ENCODE assay signal across 21 mouse cellular contexts in the genomic region with DNA sequence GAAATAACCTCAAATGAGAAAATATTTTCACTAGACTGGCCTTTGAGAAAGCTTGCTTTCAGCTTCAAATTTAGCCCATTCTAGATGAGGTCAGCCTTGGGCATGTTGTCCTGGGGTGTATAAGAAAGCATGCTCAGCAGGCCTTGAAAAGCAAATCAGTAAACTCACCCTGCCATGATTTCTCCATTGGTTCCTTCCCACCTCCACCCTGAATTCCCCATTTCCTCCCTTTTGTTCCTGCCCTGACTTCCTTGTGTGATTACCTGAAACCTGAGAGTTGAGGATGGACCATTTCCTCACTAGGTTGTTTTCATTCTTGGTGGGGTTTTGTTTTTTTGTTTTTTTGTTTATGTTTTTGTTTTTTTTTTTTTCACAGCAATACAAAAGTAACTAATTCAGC.
DNase-seq lines count a peak whose midpoint lies in the region; ATAC-seq and TF ChIP-seq lines count a peak whose summit lies in the region.
"Had no signal": no experiment of that assay in that cellular context is flagged by ENCODE, and none has a peak within 500 bp of the region (broad histone marks: within the 10 kb centered on the region; RNA-seq: fewer than 3 reads in every experiment).

No protein-coding gene starts in this region.

- no peak overlapping the region for H3K4me3 ChIP-seq in ES-E14 (ENCODE audit: insufficient read depth in 1 of 2, low read depth in 1 of 2, low read length in 2 of 2, poor library complexity in 1 of 2, severe bottlenecking in 1 of 2)
- H3K4me3 ChIP-seq in midbrain, embryonic 13.5 days (replicated peaks) = no peak overlapping the region
- H3K4me3 ChIP-seq: embryonic facial prominence, embryonic 10.5 days; embryonic facial prominence, embryonic 12.5 days; erythroblast, embryonic 14.5 days; forebrain, embryonic 10.5 days; forebrain, embryonic 12.5 days had no signal

- H3K9ac ChIP-seq in ES-E14 (ENCODE audit: insufficient read depth, low read depth, low read length, poor library complexity, severe bottlenecking) = no peak overlapping the region
- no peak overlapping the region for H3K9ac ChIP-seq in midbrain, embryonic 13.5 days (replicated peaks)
- H3K9ac ChIP-seq: embryonic facial prominence, embryonic 12.5 days; forebrain, embryonic 12.5 days had no signal

- no peaks in the 10 kb centered on the region for H3K9me3 ChIP-seq in ES-E14 (ENCODE audit: control insufficient read depth, insufficient read depth, low read depth, low read length)
- H3K9me3 ChIP-seq in midbrain, embryonic 13.5 days = no peaks in the 10 kb centered on the region
- H3K9me3 ChIP-seq: embryonic facial prominence, embryonic 10.5 days; embryonic facial prominence, embryonic 12.5 days; forebrain, embryonic 10.5 days; forebrain, embryonic 12.5 days had no signal

- H3K27ac ChIP-seq in ES-E14 (ENCODE audit: insufficient read depth, low read depth, low read length, poor library complexity, severe bottlenecking) = no peak overlapping the region
- no peak overlapping the region for H3K27ac ChIP-seq in midbrain, embryonic 13.5 days
- H3K27ac ChIP-seq: embryonic facial prominence, embryonic 10.5 days; embryonic facial prominence, embryonic 12.5 days; forebrain, embryonic 10.5 days; forebrain, embryonic 12.5 days had no signal

- no peaks in the 10 kb centered on the region for H3K27me3 ChIP-seq in midbrain, embryonic 13.5 days
- H3K27me3 ChIP-seq: embryonic facial prominence, embryonic 12.5 days; forebrain, embryonic 12.5 days had no signal

- peak; percentile 35 for DNase-seq in ES-E14 (ENCODE audit: low read depth, low spot score)
- peak; percentile 24 for DNase-seq in WW6 (ENCODE audit: low read depth, low spot score)
- DNase-seq: adrenal gland, adult 8-10 months; adrenal gland, postnatal 14 days; adrenal gland, postnatal 36 days; cerebellum, adult 11 months; cerebellum, adult 18-20 months; cerebellum, adult 8-10 months; cerebellum, adult 9-11 months; cerebellum, postnatal 25 days had no signal

- no peak for ATAC-seq in cerebellum, adult (ENCODE audit: insufficient number of reproducible peaks, low FRiP score, low TSS enrichment)
- ATAC-seq in midbrain, embryonic 13.5 days = no peak
- ATAC-seq in erythroblast, adult 5-6 weeks (replicated peaks; ENCODE audit: low FRiP score, poor library complexity, severe bottlenecking) = no peak
- ATAC-seq: activated CD4-positive, CD25-positive, alpha-beta regulatory T cell, adult 4 months; forebrain, embryonic 14.5 days; forebrain, embryonic 16.5 days had no signal

- in situ Hi-C loops in ES-E14 (cut with MboI; ENCODE audit: low sequenced_read_pairs in 2 of 2, unreplicated experiment in 2 of 2) = no loop called here

- no peak overlapping the region for H3K4me2 ChIP-seq in midbrain, embryonic 13.5 days (replicated peaks)
- H3K4me2 ChIP-seq: embryonic facial prominence, embryonic 12.5 days; forebrain, embryonic 12.5 days had no signal

- H3K36me3 ChIP-seq in ES-E14 (ENCODE audit: control insufficient read depth, insufficient read depth, low read length, poor library complexity, severe bottlenecking) = no peaks in the 10 kb centered on the region
- H3K36me3 ChIP-seq in midbrain, embryonic 13.5 days = no peaks in the 10 kb centered on the region
- H3K36me3 ChIP-seq: embryonic facial prominence, embryonic 10.5 days; embryonic facial prominence, embryonic 12.5 days; forebrain, embryonic 10.5 days; forebrain, embryonic 12.5 days had no signal

- H3K4me1 ChIP-seq in ES-E14 (ENCODE audit: control insufficient read depth in 2 of 2, insufficient read depth in 2 of 2, low read length in 2 of 2, poor library complexity in 1 of 2) = 0 out of 4 replicates have a peak, but pooled peaks cover 0 to 1% of the 10 kb centered on the region in 2 experiments
- H3K4me1 ChIP-seq in midbrain, embryonic 13.5 days (replicated peaks) = no peaks in the 10 kb centered on the region
- H3K4me1 ChIP-seq: embryonic facial prominence, embryonic 10.5 days; embryonic facial prominence, embryonic 12.5 days; forebrain, embryonic 10.5 days; forebrain, embryonic 12.5 days had no signal

TF ChIP-seq in ES-E14, 5 proteins besides CTCF, POLR2A, EP300 and RAD21:
- TF ChIP-seq CHD2 (IDR thresholded peaks at IDR 0.05; ENCODE audit: low read depth, low read length) (no peak), ZNF384 (IDR thresholded peaks at IDR 0.05; ENCODE audit: low read depth, low read length) (no peak), HCFC1 (IDR thresholded peaks at IDR 0.05; ENCODE audit: borderline replicate concordance, insufficient read depth, low read length) (no peak)
